Mouse (Mus musculus) forebrain, embryonic 14.5 days (tissue): ENCODE measurements around the gene Stac. TPM values are rescaled to one million over a fixed set of nuclear protein-coding genes. Genes with fewer than 3 reads are reported as not detected.

Experiments used
- ATAC-seq: fragments of 200-750 bp; cut with Nextera tagmentation; 2 replicates; pipeline ENCODE4 v1.8.0; 2017; ENCODE audit warnings: mild to moderate bottlenecking, moderate library complexity
- DNase-seq: peaks from one replicate; pipeline ENCODE4 v3.0.0-alpha.2; 2015; ENCODE audit warnings: low spot score
- H3K27ac ChIP-seq: fragments of 300-500 bp; sonication (generic); 2 replicates; pipeline ENCODE4 v1.5.1; 2014; ENCODE audit warnings: low read depth, mild to moderate bottlenecking, control low read depth, low read length, moderate library complexity
- H3K27me3 ChIP-seq: fragments of 300-500 bp; sonication (generic); replicated peaks from 2 replicates; pipeline ENCODE4 v1.6.1; 2014; ENCODE audit warnings: low read length, control low read depth, mixed read lengths; ENCODE audit not compliant: control insufficient read depth, insufficient read depth
- H3K36me3 ChIP-seq: fragments of 300-500 bp; sonication (generic); 2 replicates; pipeline ENCODE4 v1.6.1; 2014; ENCODE audit warnings: low read length, control low read depth; ENCODE audit not compliant: control insufficient read depth, insufficient read depth
- H3K4me1 ChIP-seq: fragments of 300-500 bp; sonication (generic); 2 replicates; pipeline ENCODE4 v1.6.1; 2014; ENCODE audit warnings: antibody characterized with exemption, low read length, control low read depth; ENCODE audit not compliant: control insufficient read depth, insufficient read depth
- H3K4me2 ChIP-seq: fragments of 300-500 bp; sonication (generic); 2 replicates; pipeline ENCODE4 v1.6.1; 2014; ENCODE audit warnings: mild to moderate bottlenecking, control low read depth, low read length
- H3K4me3 ChIP-seq: fragments of 300-500 bp; sonication (generic); 2 replicates; pipeline ENCODE4 v1.5.1; 2014; ENCODE audit warnings: low read depth, low read length, control low read depth
- H3K9ac ChIP-seq: fragments of 300-500 bp; sonication (generic); 2 replicates; pipeline ENCODE4 v1.6.1; 2014; ENCODE audit warnings: mild to moderate bottlenecking, low read length, control low read depth, moderate library complexity
- H3K9me3 ChIP-seq: fragments of 300-500 bp; sonication (generic); replicated peaks from 2 replicates; pipeline ENCODE4 v1.6.1; 2016; ENCODE audit warnings: low read length, control low read depth, mixed read lengths; ENCODE audit not compliant: control insufficient read depth
- WGBS: fragments of 180-500 bp; shearing (Covaris S2); extraction: QIAGEN DNeasy Blood & Tissue Kit; methylation state at CpG from one replicate; pipeline ENCODE4 v1.1.7; 2014; 5-methylcytosine and 5-hydroxymethylcytosine counted together
- polyA plus RNA-seq: library from polyadenylated mRNA; unstranded; fragments of >200 nt; fragmentation: Nextera tagmentation; extraction: Ambion mirVana; gene quantifications from 2 replicates; pipeline ENCODE4 v1.2.1, GENCODE M21; 2014

Gene Stac
- polyA plus RNA-seq, 1 experiment from 2014 or later = 2.8 TPM

DNA sequence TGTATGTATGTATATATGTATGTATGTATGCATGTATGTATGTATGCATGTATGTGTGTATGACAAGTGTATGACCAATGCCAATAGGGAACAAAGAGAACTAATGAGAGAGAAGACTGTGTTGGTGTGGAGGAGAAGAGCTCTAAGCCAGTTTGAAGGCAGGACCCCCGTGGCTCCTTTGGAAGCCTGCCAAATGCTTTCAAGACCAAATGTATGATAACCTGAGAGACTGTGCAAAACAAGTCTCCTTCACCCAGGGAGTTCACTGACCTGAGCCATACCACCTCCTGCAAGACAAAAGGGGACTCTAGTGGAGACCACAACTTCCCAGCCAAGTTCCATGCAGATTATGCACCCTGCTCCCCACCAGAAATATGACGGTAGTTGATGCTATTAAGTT, 52.5 kb downstream of the Stac start:
- H3K27me3 ChIP-seq = no peaks in the 10 kb centered on the region
- H3K4me2 ChIP-seq = no peak overlapping the region
- no peak overlapping the region for H3K27ac ChIP-seq
- WGBS = 49% methylated on average over 2 of the region's 2 CpGs
- ATAC-seq (no peak), DNase-seq (peak; percentile 20)
- H3K9me3 ChIP-seq = no peaks in the 10 kb centered on the region
- no peak overlapping the region for H3K9ac ChIP-seq
- H3K36me3 ChIP-seq = no peaks in the 10 kb centered on the region
- H3K4me3 ChIP-seq = no peak overlapping the region
- H3K4me1 ChIP-seq = no peaks in the 10 kb centered on the region

DNA sequence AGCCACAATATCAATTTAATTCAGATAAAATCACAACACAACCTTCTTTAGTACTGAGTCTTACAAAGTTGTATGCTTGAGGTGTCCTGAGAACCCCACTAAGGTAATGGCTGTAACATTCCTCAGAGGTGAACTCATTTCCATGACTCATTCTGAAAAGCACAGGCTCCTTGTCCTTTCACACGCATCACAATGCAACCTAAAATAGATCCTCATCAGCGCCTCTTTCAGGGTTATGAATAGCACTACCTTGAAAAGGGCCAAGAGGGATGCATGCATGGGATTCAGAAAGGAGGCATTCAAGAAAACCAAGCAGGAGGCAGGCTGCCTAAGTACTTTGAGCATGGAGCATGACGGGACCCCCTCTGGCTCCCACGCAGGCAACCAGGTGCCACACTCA, 57.3 kb downstream of the Stac start:
- Histone ChIP-seq H3K4me1 (no peaks in the 10 kb centered on the region), H3K27me3 (no peaks in the 10 kb centered on the region), H3K4me3 (no peak overlapping the region), H3K36me3 (no peaks in the 10 kb centered on the region), H3K9ac (no peak overlapping the region), H3K4me2 (no peak overlapping the region), H3K9me3 (no peaks in the 10 kb centered on the region), H3K27ac (no peak overlapping the region)
- ATAC-seq (peak; percentile 5; the same call in 1 of the 2 replicates), DNase-seq (peak; percentile 8)
- WGBS = 4% methylated on average over 4 of the region's 4 CpGs

DNA sequence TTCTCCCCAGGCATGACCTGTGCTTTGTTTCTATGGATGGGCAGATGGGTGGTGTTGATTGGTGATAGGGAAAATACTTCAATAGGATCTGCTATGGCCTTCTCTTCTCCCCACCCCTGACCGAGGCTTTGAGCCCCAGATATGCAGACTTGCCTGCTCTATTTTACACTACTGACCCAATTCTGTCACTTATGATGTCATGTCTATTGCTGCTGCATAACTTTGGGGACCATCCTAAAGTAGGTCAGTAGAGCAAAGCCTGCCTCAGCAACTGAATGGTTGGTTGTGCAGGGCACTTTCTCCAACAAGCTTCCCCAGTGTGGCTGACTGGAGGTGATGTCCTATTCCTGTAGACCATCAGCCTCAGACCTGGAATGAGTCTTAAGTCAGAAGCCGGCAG, 69.0 kb downstream of the Stac start:
- no peaks in the 10 kb centered on the region for H3K36me3 ChIP-seq
- DNase-seq (no peak), ATAC-seq (no peak)
- WGBS = 91% methylated on average over 2 of the region's 2 CpGs
- H3K9ac ChIP-seq = no peak overlapping the region
- no peaks in the 10 kb centered on the region for H3K9me3 ChIP-seq
- H3K27ac ChIP-seq = no peak overlapping the region
- no peaks in the 10 kb centered on the region for H3K4me1 ChIP-seq
- H3K4me3 ChIP-seq = no peak overlapping the region
- H3K4me2 ChIP-seq = no peak overlapping the region
- H3K27me3 ChIP-seq = no peaks in the 10 kb centered on the region

DNA sequence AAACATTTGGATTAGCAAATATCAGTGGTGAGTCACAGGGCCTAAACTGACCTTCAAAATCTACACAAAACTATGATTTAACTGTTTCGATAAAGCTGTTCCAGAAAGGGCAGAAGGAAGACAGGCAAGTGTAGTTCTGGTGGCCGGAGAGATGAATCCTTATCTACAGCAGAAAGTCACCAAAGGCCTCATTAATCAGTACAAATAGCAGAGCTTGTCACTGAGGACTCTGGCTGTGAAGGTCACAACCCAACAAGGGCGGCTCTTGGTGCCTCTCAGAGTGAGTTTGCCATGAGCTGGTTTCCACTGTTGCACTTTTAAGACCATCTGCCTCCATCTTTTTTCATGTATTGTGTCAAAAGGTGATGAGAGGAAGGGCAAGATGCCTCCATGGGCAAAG, 78.8 kb downstream of the Stac start:
- Histone ChIP-seq H3K27ac (no peak overlapping the region), H3K9me3 (no peaks in the 10 kb centered on the region), H3K4me1 (no peaks in the 10 kb centered on the region), H3K9ac (no peak overlapping the region), H3K4me2 (no peak overlapping the region), H3K4me3 (no peak overlapping the region), H3K27me3 (no peaks in the 10 kb centered on the region), H3K36me3 (no peaks in the 10 kb centered on the region)
- DNase-seq = no peak
- no peak for ATAC-seq
- 93% methylated on average over 3 of the region's 3 CpGs for WGBS

DNA sequence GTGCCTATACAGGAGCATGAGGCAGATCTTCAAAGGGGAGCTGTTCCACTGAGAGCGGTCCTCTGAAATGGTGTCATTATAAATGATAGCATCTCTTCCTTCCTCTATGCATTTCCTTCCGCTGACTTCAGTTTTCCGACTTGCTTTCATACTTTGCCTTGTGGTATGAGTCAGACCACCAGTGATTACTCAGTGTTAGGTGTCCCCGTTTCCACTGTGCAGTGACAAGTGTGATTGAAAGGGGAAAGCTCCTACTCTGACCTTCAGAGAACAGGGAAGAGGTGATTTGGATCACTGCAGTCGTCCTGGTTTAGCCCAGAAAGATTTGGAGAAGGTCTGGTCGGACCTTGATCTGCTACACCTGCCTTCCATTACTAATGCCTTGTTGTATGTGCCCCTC, 81.4 kb downstream of the Stac start:
- H3K4me3 ChIP-seq = no peak overlapping the region
- no peak for DNase-seq
- H3K4me2 ChIP-seq = no peak overlapping the region
- no peak overlapping the region for H3K9ac ChIP-seq
- H3K9me3 ChIP-seq = no peaks in the 10 kb centered on the region
- H3K36me3 ChIP-seq = no peaks in the 10 kb centered on the region
- no peak for ATAC-seq
- H3K27ac ChIP-seq = no peak overlapping the region
- H3K27me3 ChIP-seq = no peaks in the 10 kb centered on the region
- no peaks in the 10 kb centered on the region for H3K4me1 ChIP-seq
- WGBS = 81% methylated on average over 6 of the region's 6 CpGs

DNA sequence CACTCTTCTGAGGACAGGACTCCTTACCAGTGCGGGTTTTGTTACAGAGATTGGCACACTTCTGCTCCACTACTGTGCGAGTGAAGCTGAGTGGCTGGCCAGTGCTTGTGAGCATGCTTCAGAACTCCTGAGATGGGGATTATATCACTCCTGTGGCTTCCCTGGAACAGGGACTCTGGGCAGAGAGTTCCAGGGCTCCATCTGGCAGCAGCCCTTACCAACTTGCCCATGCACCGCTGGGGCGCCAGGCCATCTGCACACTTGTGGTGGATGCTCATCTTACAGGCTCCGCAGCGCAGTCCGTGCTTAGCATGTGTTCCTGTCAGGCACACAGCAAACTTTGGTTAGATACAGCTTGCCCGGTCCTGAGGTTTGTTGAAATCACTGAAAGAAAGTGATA, 83.5 kb downstream of the Stac start:
- no peak overlapping the region for H3K4me3 ChIP-seq

DNA sequence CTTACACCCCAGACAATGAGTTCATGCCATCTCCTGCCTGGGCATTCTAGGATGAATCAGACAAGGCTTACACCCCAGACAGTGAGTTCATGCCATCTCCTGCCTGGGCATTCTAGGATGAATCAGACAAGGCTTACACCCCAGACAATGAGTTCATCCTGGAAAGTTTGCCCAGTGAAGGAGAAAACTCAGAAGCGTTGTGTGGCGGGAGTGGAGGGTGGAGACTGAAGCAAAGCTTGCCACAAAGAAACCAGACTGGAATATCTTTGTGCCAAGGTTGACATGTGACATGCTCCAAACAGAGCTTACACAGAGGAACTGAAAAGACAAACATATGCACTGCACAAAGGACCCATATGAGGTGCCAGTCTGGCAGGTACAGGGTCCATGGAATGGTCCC, 102.6 kb downstream of the Stac start:
- H3K27me3 ChIP-seq = no peaks in the 10 kb centered on the region
- ATAC-seq = no peak
- 68% methylated on average over 2 of the region's 2 CpGs for WGBS

More for the DNA sequence above, 83.5 kb downstream of the Stac start:
- 83% methylated on average over 8 of the region's 8 CpGs for WGBS
- Histone ChIP-seq H3K4me2 (no peak overlapping the region), H3K9ac (no peak overlapping the region), H3K27ac (no peak overlapping the region), H3K27me3 (no peaks in the 10 kb centered on the region), H3K36me3 (no peaks in the 10 kb centered on the region), H3K9me3 (no peaks in the 10 kb centered on the region), H3K4me1 (no peaks in the 10 kb centered on the region)
- ATAC-seq (no peak), DNase-seq (peak; percentile 14)

DNA sequence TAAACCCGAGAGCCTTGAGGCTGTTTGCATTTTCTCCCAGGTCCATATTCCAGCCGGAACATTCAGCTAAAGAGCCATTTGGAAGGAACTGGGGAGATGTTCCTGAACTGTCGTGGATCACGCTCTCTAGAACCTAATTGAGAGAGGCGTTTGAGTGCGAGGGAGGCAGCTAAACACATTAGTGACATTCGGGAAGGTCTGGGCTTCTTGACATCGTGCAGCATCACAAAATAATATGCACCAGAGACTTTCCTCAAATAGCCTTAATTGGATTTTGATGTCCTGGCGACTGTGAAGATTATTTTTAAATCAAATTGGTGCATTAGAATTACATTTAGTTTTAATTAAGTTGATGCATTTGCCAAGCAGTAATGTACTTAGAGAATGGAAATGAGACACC, 111.4 kb downstream of the Stac start:
- H3K27ac ChIP-seq = no peak overlapping the region
- no peak overlapping the region for H3K9ac ChIP-seq
- no peak overlapping the region for H3K4me2 ChIP-seq
- WGBS = 71% methylated on average over 9 of the region's 9 CpGs
- ATAC-seq (no peak), DNase-seq (no peak)
- no peaks in the 10 kb centered on the region for H3K27me3 ChIP-seq
- H3K4me1 ChIP-seq = no peaks in the 10 kb centered on the region
- no peaks in the 10 kb centered on the region for H3K9me3 ChIP-seq
- H3K36me3 ChIP-seq = no peaks in the 10 kb centered on the region
- no peak overlapping the region for H3K4me3 ChIP-seq

More for the DNA sequence above, 102.6 kb downstream of the Stac start:
- H3K27ac ChIP-seq = no peak overlapping the region
- H3K4me2 ChIP-seq = no peak overlapping the region
- no peak overlapping the region for H3K9ac ChIP-seq
- peak; percentile 19 for DNase-seq
- no peak overlapping the region for H3K4me3 ChIP-seq
- no peaks in the 10 kb centered on the region for H3K36me3 ChIP-seq
- no peaks in the 10 kb centered on the region for H3K9me3 ChIP-seq
- H3K4me1 ChIP-seq = no peaks in the 10 kb centered on the region

DNA sequence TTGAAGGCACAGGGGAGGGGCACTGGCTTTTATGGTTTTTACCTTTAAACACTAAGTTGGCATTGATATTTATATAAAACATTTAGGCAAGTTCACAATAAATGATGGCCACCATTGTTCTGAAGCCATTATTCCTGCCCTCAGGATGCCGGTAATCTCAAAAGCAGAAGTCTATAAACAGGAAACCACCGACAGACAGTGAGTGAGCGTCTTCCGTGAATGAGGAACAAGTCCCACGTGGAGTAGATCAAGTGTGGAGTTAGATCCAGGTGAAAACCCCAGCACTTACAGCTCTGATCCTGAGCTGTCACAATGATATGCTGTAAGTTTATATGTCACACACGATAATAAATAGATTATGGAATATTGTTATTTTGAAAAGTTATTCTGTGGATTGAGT, 112.7 kb downstream of the Stac start:
- ATAC-seq = no peak
- Histone ChIP-seq H3K4me1 (no peaks in the 10 kb centered on the region), H3K9me3 (no peaks in the 10 kb centered on the region), H3K36me3 (no peaks in the 10 kb centered on the region), H3K4me2 (no peak overlapping the region), H3K27ac (no peak overlapping the region), H3K9ac (no peak overlapping the region), H3K4me3 (no peak overlapping the region), H3K27me3 (no peaks in the 10 kb centered on the region)
- WGBS = 87% methylated on average over 6 of the region's 6 CpGs
- DNase-seq = no peak
